Mouse (Mus musculus) midbrain, embryonic 16.5 days (tissue): ENCODE measurements around the gene Rbm20. TPM values are rescaled to one million over a fixed set of nuclear protein-coding genes. Genes with fewer than 3 reads are reported as not detected.
"Not testable (repeated sequence)": the region's sequence is repeated elsewhere in the genome, so short reads cannot be mapped to it uniquely, and the experiment has no call there.

Experiments used
- ATAC-seq: fragments of 200-750 bp; cut with Nextera tagmentation; 2 replicates; pipeline ENCODE4 v1.8.0; 2017; ENCODE audit warnings: moderate TSS enrichment
- H3K27ac ChIP-seq: fragments of 300-500 bp; sonication (generic); 2 replicates; pipeline ENCODE4 v1.5.1; 2014; ENCODE audit warnings: mild to moderate bottlenecking, low read length, mixed read lengths
- H3K27me3 ChIP-seq: fragments of 300-500 bp; sonication (generic); 2 replicates; pipeline ENCODE4 v1.6.1; 2014; ENCODE audit warnings: low read depth, low read length, mixed read lengths; ENCODE audit not compliant: control insufficient read depth, insufficient read depth
- H3K36me3 ChIP-seq: fragments of 300-500 bp; sonication (generic); 2 replicates; pipeline ENCODE4 v1.6.1; 2014; ENCODE audit warnings: mild to moderate bottlenecking, low read length, moderate library complexity, mixed read lengths; ENCODE audit not compliant: control insufficient read depth, insufficient read depth
- H3K4me1 ChIP-seq: fragments of 300-500 bp; sonication (generic); 2 replicates; pipeline ENCODE4 v1.6.1; 2014; ENCODE audit warnings: mild to moderate bottlenecking, low read length, mixed read lengths; ENCODE audit not compliant: control insufficient read depth, insufficient read depth
- H3K4me2 ChIP-seq: fragments of 300-500 bp; sonication (generic); 2 replicates; pipeline ENCODE4 v1.6.1; 2014; ENCODE audit warnings: mild to moderate bottlenecking, low read length, mixed read lengths
- H3K4me3 ChIP-seq: fragments of 300-500 bp; sonication (generic); 2 replicates; pipeline ENCODE4 v1.5.1; 2014; ENCODE audit warnings: low read depth, mild to moderate bottlenecking, low read length, moderate library complexity, mixed read lengths
- H3K9ac ChIP-seq: fragments of 300-500 bp; sonication (generic); 2 replicates; pipeline ENCODE4 v1.6.1; 2014; ENCODE audit warnings: low read depth, low read length, mixed read lengths
- H3K9me3 ChIP-seq: fragments of 300-500 bp; sonication (generic); replicated peaks from 2 replicates; pipeline ENCODE4 v1.6.1; 2014; ENCODE audit warnings: mild to moderate bottlenecking, low read length, mixed read lengths; ENCODE audit not compliant: control insufficient read depth, poor library complexity, severe bottlenecking
- WGBS: fragments of 180-500 bp; shearing (Covaris S2); extraction: QIAGEN DNeasy Blood & Tissue Kit; methylation state at CpG from one replicate; pipeline ENCODE4 v1.1.7; 2014; 5-methylcytosine and 5-hydroxymethylcytosine counted together
- polyA plus RNA-seq: library from polyadenylated mRNA; unstranded; fragments of >200 nt; fragmentation: Nextera tagmentation; extraction: Ambion mirVana; gene quantifications from 2 replicates; pipeline ENCODE4 v1.2.1, GENCODE M21; 2015

Rbm20 gene
- polyA plus RNA-seq, 1 experiment from 2014 or later = 0.75 TPM

DNA sequence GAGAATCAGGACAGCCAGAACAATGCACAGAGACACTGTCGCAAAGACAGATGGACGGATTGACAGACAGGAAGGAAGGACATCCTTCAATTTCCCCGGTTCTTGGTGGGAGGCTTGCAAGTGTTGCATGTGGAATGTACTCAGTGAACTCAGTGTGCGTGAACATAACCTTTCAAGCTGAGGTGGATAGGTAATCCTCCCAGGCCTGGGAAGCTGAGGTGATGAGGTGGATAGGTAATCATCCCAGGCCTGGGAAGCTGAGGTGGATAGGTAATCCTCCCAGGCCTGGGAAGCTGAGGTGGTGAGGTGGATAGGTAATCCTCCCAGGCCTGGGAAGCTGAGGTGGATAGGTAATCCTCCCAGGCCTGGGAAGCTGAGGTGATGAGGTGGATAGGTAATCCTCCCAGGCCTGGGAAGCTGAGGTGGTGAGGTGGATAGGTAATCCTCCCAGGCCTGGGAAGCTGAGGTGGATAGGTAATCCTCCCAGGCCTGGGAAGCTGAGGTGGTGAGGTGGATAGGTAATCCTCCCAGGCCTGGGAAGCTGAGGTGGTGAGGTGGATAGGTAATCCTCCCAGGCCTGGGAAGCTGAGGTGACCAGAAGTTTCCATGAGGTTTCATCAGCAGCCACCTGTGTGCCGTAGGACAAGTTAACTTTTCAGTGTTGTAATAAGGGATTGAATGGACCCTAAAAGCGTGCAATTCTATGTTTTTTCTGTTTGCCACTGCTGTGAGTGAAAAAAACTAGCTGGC, 129.6 kb downstream of the Rbm20 start:
- H3K4me3 ChIP-seq, H3K9ac ChIP-seq, H3K9me3 ChIP-seq, H3K27me3 ChIP-seq, H3K4me1 ChIP-seq, H3K4me2 ChIP-seq, H3K27ac ChIP-seq, ATAC-seq, H3K36me3 ChIP-seq: not testable (repeated sequence)
- 81% methylated on average over 6 of the region's 6 CpGs for WGBS

DNA sequence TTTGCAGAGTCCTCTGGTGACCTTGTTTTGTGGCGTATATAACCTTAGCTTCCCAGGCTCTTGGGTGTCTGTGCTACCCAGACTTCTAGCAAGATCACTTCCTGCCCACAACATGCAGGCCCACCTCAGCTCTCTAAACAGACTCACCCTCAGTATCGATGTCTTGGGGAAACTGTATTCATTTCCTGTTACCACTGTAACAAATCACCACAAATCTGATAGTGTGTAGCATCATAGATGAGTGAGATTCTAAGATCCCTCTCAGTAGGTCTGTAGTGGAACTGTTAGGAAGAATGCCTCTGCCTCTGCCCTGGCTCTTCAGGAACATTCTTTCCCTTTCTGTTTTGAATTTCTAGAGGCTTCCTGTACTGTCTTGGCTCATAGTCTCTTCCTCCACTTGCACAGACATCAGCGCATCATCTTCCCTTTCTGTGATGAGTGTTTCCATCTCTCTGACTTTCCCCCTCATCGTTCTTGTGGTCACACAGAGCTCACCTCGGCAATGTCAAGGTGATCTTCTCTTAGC, 130.2 kb downstream of the Rbm20 start:
- WGBS = 84% methylated on average over 5 of the region's 5 CpGs
- H3K9ac ChIP-seq = no peak overlapping the region
- ATAC-seq = no peak

DNA sequence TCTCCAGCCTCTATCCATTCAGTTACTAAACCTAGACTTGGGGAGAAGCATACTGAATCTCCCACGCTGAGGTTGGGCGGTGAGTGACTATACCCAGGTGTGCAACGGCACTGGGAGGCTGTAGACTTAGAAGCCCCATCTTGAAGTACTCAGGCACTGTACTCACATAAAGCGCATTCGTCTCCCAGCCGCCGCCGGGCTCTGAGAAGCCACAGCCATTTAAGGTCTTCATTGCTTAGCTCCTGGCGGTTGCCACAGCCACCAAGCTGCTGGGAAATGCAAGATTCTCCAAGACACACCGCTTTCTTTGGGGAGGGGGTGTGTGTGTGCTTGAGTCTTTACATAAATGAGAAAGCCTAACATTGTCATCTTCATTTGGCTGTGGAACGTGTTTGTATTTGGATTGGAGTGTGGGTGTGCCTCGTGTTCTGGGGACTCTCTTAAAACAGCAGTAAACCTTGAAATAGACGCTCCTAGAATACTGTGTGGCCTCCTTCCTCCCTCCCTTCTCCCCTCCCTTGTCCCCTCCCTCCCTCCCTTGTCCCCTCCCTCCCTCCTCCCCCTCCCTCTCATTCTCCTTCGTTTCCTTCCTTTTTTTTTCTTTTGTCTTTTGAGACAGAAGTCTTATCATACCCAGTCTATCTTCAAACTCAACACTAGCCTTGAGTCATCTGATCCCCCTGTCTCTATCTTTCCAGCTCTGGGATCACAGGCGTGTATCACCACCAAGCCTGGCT, 131.1 kb downstream of the Rbm20 start:
- Histone ChIP-seq H3K4me3 (no peak overlapping the region), H3K36me3 (no peaks in the 10 kb centered on the region), H3K4me2 (no peak overlapping the region), H3K27me3 (no peaks in the 10 kb centered on the region), H3K27ac (no peak overlapping the region), H3K9me3 (no peaks in the 10 kb centered on the region), H3K9ac (no peak overlapping the region), H3K4me1 (no peaks in the 10 kb centered on the region; the same call in 1 of the 2 replicates)
- WGBS = 63% methylated on average over 15 of the region's 15 CpGs
- no peak for ATAC-seq

More for the DNA sequence above, 130.2 kb downstream of the Rbm20 start:
- Histone ChIP-seq H3K27me3 (no peaks in the 10 kb centered on the region), H3K4me3 (no peak overlapping the region), H3K4me1 (no peaks in the 10 kb centered on the region; the same call in 1 of the 2 replicates), H3K4me2 (no peak overlapping the region), H3K9me3 (no peaks in the 10 kb centered on the region), H3K36me3 (no peaks in the 10 kb centered on the region), H3K27ac (no peak overlapping the region)

DNA sequence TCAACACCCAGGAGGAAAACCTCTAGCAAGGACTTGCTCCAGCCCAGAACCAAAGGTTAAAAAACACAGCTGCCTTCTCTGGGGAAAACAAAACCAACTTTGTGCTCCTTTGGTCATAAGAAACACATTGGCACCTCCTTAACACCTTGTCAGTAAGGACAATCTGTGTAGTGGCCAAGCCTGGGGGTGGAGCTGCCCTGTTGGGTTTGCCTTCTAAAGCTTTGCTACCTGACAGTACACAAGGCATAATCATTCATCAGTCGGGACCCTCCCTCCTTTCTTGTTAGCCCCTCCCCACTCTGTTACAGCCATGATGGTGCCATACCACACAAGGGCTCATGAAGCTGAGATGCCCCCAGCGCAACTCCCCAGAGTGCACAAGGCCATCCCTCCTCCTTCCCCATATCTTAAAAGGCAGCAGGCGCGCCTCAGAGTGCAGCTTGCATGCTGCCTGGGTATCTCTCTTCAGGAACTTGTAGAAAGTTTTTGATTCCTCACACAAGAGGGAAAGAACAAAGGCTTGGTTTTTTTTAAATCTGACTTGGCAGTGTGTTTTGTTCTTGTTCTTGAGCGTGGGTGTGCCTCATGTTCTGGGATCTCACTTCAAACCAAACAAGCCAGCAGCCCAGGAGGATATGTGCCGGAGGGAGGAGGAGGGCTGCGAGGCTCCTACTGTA, 132.2 kb downstream of the Rbm20 start:
- H3K4me1 ChIP-seq = no peaks in the 10 kb centered on the region; the same call in 1 of the 2 replicates
- no peak overlapping the region for H3K4me3 ChIP-seq
- ATAC-seq = no peak
- 67% methylated on average over 7 of the region's 7 CpGs for WGBS
- H3K27ac ChIP-seq = no peak overlapping the region
- H3K4me2 ChIP-seq = no peak overlapping the region
- no peaks in the 10 kb centered on the region for H3K9me3 ChIP-seq
- H3K27me3 ChIP-seq = no peaks in the 10 kb centered on the region
- H3K36me3 ChIP-seq = no peaks in the 10 kb centered on the region
- H3K9ac ChIP-seq = no peak overlapping the region

DNA sequence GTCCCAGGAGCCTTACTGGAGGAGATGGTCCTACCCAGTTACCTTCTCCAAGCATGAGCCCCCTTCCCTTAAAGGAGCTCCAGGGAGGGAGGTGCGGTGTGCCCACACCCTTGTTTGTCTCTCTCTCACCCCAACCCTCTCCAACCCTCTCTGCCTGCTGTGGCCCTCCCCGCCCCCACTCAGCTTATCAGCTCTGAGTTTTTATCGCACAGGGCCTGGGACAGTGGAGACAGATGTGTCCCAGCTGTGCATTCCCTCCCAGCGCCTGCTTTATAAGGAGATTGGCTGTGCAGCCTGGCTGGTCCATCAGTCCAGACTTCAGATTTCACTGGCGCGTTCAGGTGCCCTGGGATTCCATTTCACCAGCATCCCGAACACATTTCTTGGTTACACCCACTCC, 132.9 kb downstream of the Rbm20 start:
- Histone ChIP-seq H3K4me2 (no peak overlapping the region), H3K27ac (no peak overlapping the region), H3K9me3 (no peaks in the 10 kb centered on the region), H3K36me3 (no peaks in the 10 kb centered on the region), H3K4me1 (no peaks in the 10 kb centered on the region; the same call in 1 of the 2 replicates), H3K4me3 (no peak overlapping the region), H3K27me3 (no peaks in the 10 kb centered on the region), H3K9ac (no peak overlapping the region)
- WGBS = 79% methylated on average over 7 of the region's 7 CpGs
- ATAC-seq = no peak

DNA sequence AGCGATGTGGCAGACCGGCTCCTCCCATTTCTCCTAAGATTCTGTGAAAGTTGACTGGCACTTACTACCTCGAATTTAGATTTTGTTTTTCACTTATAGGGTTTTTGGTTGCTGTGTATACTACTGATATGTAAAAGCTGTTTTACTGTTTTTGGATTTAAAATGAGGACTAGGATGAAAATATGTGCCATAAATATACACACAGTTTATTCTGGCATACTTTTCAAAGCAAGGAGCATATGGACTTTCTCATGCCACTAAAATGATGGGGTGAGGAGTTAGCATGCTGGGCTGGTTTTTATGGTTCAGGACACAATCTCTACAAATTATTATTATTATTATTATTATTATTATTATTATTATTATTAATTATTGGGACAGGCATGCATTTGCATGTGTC, 133.5 kb downstream of the Rbm20 start:
- no peak overlapping the region for H3K4me2 ChIP-seq
- no peak overlapping the region for H3K9ac ChIP-seq
- 83% methylated on average over 3 of the region's 3 CpGs for WGBS
- H3K4me1 ChIP-seq = no peaks in the 10 kb centered on the region; the same call in 1 of the 2 replicates
- H3K9me3 ChIP-seq = no peaks in the 10 kb centered on the region
- H3K36me3 ChIP-seq = no peaks in the 10 kb centered on the region
- no peak overlapping the region for H3K4me3 ChIP-seq
- ATAC-seq = no peak
- H3K27me3 ChIP-seq = no peaks in the 10 kb centered on the region
- H3K27ac ChIP-seq = no peak overlapping the region

GRCm38 (mm10) chr19:53813576-53813975, 136.5 kb downstream of the Rbm20 start:
- Histone ChIP-seq H3K9me3 (no peaks in the 10 kb centered on the region), H3K4me2 (no peak overlapping the region), H3K36me3 (no peaks in the 10 kb centered on the region), H3K27me3 (no peaks in the 10 kb centered on the region), H3K4me1 (no peaks in the 10 kb centered on the region), H3K27ac (no peak overlapping the region), H3K4me3 (no peak overlapping the region), H3K9ac (no peak overlapping the region)
- WGBS = 95% methylated on average over 5 of the region's 5 CpGs
- no peak for ATAC-seq

DNA sequence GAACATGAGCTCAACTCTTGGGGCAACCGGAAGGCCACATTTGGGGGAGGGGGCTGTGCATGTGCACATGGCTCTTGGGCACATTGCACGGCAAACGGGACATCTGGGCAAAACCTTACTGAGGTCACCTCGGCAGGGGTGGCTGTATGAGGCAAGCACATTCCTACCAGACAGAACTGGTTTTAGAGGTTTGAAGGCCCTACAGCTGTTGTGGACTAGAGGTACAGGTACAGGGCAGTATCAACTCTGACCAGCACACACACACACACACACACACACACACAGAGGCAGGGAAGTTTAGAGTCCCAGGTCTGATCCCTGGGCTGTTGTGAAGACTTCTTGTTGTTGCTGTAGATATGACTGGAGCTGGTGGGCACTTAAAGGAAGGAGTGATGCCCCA, 138.6 kb downstream of the Rbm20 start:
- no peak for ATAC-seq
- H3K9me3 ChIP-seq = no peaks in the 10 kb centered on the region
- H3K27me3 ChIP-seq = no peaks in the 10 kb centered on the region
- H3K4me3 ChIP-seq = no peak overlapping the region
- H3K27ac ChIP-seq = no peak overlapping the region
- no peak overlapping the region for H3K4me2 ChIP-seq
- no peaks in the 10 kb centered on the region for H3K36me3 ChIP-seq
- no peak overlapping the region for H3K9ac ChIP-seq
- 93% methylated on average over 4 of the region's 4 CpGs for WGBS
- no peaks in the 10 kb centered on the region for H3K4me1 ChIP-seq
